Mouse (Mus musculus) ES-E14 (cell line): ENCODE measurements around the gene Slc9a9.

Source experiments
- HCFC1 ChIP-seq: IDR thresholded peaks from 2 replicates; pipeline ENCODE4 v1.6.1; 2012; ENCODE audit warnings: low read length, inconsistent platforms, borderline replicate concordance; ENCODE audit not compliant: insufficient read depth
- ZC3H11A ChIP-seq: IDR thresholded peaks from 2 replicates; pipeline ENCODE4 v1.6.1; 2012; ENCODE audit warnings: low read depth, mild to moderate bottlenecking, inconsistent platforms, low read length, borderline replicate concordance

- TF ChIP-seq ZC3H11A (no peak), HCFC1 (no peak)
These were observed 26.9 kb downstream of the Slc9a9 start for GRCm38 (mm10) chr9:94696539-94697079.
